Mouse (Mus musculus): ENCODE measurements at regions not wholly inside any gene's neighbourhood (a gene's known extent, or its start where the extent isn't known, plus 50 kb on each side); places are given as distances from the start of the nearest gene placed in this dataset.
A peak's percentile ranks its signal among the peaks of the same experiment; 100 is the strongest.

DNA sequence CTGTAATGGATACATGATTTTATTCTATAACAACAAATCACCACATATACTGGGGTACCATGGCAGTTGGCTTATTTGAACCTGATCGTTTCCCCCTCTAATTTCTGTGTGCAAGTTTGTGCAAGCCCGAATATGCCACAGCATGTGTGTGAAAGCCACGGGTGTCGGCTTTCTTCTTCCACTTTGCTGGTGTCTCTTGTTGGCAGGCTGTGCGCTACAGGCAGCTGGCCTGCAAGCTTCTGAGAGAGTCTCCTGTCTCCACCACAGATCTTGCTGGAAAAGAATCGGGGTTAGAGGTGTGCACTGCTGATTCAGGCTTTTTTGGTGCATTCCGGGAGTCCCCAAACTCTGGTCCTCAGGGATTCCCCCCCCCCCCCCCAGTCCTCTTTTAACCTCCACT lies 142.0 kb upstream of the Kazn start:
- no peak for DNase-seq (ENCODE audit: low spot score in 2 of 2)

DNA sequence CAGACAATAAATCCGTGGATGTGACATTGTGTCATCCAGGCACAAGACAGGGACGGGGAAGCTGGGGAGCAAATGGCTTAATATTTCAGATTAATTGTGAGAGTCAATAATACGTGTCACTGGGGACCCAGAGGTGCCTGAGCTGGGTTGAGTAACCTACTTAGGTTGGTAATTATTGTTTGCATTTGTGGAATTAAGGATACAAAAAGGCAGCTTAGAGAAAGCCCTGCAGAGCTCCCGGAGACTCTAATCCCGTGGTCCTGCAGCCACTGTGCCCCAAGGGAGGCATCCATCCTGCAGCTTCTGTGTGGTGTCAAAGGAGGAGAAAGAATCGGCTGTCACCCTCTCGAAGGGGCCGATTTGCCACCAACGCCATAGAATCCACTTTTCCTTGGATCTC lies 139.3 kb upstream of the Kazn start:
- no peak for DNase-seq (ENCODE audit: low spot score in 2 of 2)

DNA sequence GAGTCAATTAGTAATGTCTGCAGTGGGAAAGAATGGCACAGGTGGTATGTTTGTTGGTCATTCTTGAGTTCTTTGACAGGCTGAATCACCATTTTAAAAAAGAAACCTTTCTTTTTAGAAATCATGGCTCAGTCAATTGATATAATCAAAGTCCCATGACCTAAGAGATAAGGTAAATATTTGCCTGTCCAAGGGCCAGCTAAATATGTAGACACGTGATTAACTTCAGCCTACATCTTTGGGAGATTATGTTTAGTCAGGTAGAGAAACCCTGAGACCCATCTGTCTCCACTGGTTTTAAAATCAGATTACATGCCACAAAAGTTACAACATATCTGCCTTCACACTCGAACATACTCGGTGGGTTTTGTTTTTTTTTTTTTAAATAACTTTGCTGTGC lies 128.6 kb upstream of the Kazn start:
- no peak for DNase-seq (ENCODE audit: low spot score in 2 of 2)

DNA sequence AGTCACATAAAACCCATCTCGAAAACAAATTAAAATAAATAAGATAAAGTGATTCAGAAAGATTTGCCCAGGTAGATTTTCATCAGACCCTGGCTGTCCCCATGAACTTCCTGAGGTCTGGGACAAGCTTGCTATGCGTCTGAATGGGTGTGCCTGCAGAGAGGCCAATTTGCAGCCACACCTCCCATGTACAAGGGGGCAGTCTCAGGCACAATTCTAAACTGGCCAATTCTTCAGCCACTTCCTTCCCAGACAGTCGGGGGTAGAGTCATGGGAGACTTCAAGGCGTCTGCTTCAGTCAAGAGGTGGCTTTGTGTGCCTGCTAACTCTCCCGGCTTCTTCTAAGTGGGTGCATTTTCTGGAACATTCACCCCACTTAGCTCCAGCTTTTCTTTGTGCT lies 122.9 kb upstream of the Kazn start:
- DNase-seq (ENCODE audit: low spot score in 2 of 2) = no peak

DNA sequence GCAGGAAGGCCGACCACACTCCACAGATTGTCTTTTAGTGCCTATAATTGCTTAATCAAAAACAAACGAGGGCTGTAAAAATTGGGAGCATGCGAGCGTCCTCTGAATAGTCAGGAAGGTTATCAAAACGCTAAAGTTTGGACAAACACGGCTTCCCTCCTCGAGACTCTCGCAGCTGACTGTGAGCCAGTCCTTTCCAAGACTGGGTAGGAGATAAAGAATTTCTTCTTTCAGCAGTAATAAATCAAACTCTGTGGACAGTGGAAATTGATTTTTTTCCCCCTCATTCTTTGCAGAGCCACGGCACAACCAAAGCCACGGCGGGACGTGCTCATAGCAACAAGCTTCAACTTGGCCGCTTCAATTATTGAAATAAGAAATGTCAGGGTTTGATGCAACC lies 119.7 kb upstream of the Kazn start:
- DNase-seq (ENCODE audit: low spot score in 2 of 2) = no peak

DNA sequence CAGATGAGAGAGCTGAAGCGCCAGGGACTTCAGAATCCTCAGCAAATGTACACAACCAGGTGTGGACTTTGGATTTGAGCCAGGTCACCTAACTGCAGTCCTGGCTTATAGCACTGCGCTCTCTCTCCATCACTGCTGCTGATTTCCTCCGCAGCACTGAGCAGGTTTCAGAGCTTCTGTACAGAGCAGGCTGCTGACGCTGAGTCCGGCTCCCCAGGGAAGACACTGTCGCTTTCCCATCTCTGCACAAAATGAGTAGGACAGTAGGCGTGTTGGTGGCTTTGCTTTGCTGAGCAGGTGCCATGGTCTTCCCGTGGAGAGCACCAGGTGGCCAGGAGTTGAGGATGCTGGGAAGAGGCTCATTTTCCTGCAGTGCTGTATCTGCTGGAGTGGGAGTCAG lies 116.2 kb upstream of the Kazn start:
- DNase-seq (ENCODE audit: low spot score in 2 of 2) = no peak

DNA sequence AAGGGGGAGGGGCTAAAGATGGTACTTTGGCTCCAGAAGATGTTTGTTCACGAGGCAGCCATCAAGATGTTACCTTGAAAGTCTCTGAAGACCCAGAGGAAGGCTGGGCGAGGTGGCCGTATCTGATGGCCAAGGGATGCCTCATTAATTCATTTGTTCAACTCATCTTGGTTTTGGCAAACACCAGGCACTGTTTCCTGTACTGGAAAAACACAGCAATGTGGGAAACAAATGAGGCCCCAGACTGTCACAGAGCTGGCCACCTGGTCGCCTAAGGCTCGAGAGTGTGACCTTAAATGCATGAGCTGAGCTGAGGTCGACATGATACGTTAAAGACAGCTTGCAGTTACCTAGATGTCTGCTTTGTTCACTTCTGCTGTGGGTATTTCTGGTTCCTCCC lies 114.3 kb upstream of the Kazn start:
- DNase-seq (ENCODE audit: low spot score in 2 of 2) = no peak

DNA sequence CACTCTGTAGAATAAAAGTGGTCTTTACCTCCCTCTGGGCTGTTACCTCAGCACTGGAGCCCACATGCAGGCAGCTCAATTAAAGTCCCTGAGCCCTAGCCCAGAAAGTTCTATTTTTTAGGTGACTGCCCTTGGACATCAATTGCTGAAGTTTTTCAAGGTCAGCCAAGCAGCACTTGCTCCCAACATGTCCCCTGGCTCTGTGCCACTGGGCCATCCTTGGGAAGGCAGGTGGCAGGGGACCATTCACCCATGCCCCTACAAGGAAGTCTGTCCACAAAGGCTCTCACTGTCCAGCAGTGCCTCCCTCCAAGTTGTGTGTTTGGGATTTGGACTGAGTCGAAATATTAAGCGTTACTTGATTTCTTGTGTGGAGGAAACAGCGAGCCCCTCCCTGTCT lies 112.6 kb upstream of the Kazn start:
- no peak for DNase-seq (ENCODE audit: low spot score in 2 of 2)

DNA sequence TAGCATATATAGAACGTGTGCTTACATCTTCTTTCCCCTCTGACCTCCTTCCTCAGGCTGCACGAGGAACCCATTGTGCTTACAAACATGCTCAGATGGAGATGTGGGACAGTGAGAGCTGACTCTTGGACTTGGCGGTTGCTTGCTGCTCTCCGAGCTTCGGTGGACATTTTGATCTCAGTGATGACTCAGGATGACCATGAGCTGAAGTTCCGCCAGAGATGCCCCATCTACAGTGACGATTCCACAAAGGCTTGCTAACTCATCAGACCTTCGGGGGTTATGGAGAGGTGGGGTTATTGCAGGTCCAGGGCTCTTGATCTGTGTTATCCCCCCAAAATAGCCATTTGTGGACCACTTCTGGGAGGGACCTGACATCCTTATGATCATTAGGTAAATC lies 111.8 kb upstream of the Kazn start:
- no peak for DNase-seq (ENCODE audit: low spot score in 2 of 2)

DNA sequence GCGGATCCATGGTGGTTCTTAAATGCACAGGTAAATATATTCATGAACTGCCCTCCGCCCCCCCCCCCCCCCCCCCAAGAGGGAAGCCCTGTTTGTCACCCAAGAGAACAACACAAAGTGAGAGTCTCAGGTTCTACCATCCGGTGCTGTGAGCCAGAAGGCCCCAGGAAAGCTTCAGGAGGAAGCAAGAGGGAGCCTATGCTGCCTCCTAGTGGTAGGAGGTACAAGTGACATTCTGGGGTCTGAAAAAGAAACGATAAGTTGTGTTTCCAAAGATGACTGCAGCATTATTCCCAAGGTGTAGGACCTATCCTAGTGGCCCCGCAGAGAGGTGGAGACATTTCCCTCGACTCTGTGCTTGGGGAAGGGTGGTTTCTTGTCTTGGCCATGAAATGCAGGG lies 109.7 kb upstream of the Kazn start:
- DNase-seq (ENCODE audit: low spot score in 2 of 2) = no peak

DNA sequence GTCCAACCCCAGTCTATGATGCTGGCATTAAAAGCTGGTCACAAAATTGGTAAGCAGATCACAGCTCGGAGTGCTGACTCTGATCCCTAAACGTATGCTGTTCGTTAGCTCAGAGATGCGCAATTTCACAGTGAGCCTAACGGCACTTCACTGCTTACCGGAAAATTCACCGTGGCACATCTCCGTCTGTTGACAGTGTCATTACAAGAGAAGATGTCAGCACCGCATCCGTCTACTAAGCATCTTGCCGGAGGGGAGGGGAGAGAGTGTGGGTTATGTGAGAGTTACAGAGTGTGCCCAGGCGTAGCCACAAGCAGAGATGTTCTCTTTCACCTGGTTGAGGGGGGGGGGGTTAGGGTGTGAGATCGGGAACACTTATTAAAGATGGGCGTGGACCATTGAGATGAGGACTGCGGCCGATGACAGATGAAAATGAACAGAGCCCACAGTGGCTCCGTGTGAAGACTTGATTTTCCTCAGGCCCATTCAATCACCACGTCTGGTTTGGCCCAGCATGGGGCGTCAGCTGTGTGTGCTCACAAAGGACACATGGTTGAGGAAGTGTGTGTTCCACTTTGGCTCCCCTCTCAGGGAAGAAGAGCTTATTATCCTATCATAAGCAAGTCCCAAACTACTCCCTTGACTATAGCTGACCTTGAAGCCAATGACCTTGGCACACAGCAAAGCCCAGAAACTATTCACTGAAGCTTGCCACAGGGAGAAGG lies 103.4 kb upstream of the Kazn start:
- DNase-seq (ENCODE audit: low spot score in 2 of 2) = no peak

DNA sequence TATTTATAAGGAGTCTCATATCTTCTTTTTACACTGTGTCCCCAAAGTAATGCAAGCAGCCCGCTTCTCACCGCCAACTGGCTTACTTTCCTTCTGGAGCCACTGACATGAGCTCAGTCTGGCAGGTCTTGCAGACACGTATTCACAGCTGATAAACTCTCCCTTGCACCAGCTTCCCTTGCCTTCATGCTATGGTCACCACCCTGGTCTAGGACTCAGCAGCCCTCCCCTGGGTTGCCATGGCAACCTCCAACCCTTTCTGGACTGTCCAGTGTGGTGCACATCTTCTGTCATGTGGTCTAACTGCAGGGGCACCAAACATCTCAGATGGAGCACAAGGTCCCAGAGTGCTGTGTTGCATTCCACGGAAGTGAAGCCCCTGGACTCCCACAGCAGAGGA lies 102.1 kb upstream of the Kazn start:
- DNase-seq (ENCODE audit: low spot score in 2 of 2) = no peak

DNA sequence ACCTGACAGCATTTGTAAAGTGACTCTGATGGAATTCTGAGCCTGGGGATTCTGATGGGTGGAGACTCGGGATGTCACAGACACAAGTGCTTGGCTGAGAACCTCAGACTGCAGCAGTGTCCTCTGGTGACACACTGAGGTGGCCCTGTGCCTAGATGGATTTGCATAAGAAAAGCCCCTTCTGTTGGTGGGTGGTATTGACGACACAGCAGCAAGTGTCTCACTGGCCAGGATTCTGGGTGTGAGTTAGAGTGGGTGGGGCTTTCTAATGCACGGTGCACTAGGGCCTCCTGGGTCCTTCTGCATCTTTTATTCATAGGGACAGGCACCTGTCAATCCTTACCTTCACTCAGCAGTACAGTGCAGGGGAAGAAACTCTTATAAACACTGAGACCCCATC lies 100.9 kb upstream of the Kazn start:
- DNase-seq (ENCODE audit: low spot score in 2 of 2) = no peak

DNA sequence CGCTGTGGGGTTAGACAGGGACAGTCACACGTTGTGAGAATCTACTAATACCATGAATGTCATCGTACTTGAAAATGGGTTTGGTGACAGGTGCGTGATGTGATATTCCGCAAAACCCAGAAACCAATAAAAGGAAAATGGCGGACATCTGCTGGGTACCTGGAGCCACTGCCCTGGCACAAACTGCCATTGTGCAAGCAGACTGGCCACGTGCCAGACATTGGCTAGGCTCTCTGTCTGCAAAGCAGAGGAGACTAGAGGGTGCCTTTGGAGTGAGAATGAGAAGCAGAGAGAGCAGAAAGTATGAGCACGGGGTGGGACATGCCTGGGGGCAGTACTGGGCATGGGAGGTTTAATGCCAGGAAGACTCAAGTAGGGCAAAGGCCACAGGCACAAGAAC lies 98.5 kb upstream of the Kazn start:
- peak in 1 of 2 experiments; percentile 23 for DNase-seq (ENCODE audit: low spot score in 2 of 2)

DNA sequence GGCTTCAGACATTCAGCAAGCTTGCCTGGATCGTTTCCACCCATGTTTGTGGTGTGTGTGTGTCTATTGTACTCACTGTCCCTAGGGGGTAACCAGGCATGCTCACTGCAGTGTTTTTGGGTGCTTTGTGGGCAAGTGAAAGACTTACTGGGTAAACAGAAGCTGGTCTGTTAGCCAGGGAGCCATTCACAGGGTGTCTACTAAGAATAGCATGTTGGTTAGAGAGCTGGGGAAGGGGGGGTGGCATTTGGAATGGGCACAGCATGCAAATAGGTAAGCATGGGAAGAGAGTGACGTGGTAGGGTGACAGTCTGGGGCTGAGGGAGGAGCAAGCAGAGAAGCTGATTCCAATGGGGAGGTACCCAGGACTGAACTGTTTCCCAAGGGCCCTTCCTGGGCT lies 97.7 kb upstream of the Kazn start:
- no peak for DNase-seq (ENCODE audit: low spot score in 2 of 2)

DNA sequence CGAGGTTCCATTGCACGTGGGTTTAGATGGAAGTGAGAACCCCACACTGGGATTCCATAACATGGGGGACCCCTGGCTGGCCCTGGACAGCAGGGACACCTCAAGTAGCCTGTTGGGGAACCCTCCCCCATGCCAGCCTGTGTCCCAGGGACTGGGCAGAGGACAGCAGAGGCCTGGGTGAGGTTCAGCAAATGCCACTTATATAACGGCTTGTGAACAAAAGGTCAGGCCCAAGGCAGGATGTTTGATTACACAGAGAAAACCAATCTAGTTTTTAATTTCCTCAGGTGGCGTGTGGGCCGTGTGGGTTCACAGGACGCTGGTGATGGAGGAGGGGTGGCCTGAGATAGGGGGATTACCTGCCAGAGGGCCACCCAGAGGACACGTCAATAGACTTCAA lies 94.9 kb upstream of the Kazn start:
- DNase-seq (ENCODE audit: low spot score in 2 of 2) = no peak

DNA sequence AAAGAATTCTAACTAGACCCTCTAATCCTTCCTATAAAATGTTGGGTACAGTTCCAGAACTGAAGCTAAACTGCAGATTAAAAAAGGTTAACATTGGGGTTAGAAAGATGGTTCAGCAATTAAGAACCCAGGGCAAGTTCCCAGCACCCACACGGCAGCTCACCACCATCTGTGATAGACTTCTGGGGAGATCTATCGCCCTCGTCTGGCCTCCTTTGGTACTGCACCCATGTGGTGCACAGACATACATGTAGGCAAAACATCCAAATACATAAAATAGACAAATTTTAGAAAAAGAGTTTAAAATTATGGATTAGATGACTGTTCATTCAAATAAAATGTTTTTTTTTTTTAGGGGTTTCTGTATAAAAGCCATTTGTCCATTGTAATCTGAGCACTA lies 91.4 kb upstream of the Kazn start:
- DNase-seq (ENCODE audit: low spot score in 2 of 2) = no peak

DNA sequence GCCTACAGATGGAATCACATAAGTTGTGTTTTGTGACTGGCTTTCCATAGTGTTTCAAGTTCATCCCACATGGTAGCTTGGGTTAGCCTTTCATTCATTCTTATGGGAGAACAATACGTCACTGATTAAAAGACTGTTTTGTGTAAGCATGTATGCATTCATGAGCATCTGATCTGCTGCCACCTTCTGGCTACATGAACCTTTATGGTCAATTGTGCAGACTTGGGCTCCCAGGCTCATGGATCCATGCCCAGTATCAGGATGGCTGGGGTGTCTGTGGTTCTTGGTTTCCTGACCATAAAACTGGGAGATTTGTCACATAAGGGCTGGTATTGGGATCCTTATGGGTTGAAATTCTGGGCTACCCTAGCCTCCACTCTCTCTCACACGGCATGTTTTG lies 90.4 kb upstream of the Kazn start:
- no peak for DNase-seq (ENCODE audit: low spot score in 2 of 2)

DNA sequence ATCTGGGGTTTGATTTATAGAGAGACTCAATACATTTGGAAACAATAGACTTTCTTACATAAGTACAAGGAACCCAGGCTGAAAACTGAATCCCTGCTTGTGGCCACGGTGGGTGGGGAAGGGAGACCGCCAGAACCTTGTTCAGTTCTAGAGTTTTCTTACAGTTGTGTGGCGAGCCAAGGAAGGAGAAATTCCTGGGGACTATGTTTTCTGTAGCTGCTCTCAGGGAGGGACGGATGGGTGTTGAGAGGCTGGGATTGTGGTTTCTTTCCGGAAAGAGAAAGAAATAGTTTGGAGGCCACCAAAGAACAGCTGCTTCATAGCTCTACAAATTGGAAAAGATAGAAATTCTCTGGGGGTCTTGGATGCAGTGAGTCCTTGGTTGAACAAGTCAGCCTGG lies 87.3 kb upstream of the Kazn start:
- no peak for DNase-seq (ENCODE audit: low spot score in 2 of 2)

DNA sequence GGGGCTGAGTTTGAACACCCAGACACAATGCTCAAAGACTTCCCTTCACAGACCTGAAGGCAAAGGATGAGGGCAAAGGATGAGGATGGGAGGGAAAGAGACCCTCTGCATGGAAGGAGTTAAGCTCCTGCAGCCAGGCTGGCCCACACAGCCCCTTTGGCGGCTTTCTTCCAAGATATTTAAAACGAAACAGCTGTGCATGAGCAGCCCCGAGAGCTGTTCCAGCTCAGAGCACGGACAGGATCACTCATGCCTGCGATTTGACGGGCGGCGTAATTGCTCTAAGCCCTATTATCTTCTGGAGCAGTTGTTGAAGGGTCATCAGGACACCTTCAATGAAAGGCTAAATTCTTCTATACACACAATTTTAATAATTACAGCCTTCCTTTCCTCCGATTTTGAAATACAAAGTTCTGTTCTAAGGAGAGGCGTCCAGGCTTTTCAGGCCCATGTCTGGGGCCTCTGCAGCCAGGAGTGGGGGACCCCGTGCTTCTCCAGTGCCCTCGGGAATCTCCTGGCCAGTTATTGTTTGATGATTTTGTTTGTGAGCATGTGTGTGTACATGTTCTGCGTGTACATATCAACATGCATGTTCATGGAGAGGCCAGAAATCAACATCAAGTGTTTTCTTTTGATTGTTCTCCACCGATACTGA lies 82.1 kb upstream of the Kazn start:
- no peak for DNase-seq (ENCODE audit: low spot score in 2 of 2)

DNA sequence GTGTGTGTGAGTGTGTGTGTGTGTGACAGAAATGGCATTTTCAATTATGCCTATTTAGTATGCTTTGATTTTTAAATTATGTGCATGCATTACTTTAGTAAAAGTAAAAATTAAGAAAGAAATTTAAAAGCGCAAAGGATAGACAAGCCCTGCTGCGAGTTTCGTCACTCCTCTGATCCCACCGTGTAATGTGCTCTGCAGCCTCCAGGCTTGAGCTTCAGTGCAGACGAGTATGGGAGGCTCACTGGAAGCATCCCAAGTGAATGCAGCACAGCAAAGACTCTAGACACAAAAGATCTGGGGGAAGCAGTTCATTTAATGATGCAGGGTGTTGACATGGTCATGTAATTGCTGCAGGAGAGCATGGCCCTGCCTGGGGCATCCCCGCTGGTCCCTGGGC lies 71.1 kb upstream of the Kazn start:
- DNase-seq (ENCODE audit: low spot score in 2 of 2) = no peak

DNA sequence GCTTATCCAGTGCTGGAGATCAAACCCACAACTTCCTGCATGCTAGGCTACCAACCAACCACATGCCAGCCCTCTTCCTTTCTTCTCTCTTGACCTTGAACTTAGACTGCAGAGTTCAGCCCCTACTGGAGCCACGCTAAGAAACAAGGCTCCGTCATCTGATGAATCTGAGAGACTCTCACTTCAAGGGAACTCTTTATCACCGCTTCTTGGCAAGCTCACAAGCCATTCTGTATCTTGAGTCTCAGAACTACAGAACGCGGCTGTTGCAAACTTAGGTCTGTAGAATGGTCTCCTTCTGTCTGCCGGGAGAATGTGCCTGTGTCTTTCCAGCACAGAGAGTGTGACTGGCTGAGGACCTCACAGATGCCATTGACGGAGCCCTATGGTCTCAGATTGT lies 69.1 kb upstream of the Kazn start:
- DNase-seq (ENCODE audit: low spot score in 2 of 2) = no peak

DNA sequence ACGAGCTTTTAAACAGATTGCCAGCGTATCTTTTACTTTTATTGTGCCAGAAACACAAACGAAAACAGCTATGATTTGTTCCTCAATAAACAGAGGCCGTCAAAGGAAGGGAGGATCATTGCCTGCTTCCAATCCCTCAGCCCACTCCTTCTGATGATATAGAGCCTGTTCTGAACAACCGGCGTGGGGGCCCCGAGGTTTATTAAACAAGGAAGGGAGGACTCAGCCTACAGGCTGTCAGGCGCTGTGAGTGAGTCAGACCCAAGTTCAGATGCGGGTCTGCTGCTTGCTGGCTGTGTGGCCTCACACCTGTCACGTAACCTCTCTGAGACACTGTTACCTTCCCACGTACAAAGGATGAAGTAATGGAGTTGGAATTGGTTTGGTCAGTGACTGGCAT lies 68.1 kb upstream of the Kazn start:
- DNase-seq (ENCODE audit: low spot score in 2 of 2) = no peak

DNA sequence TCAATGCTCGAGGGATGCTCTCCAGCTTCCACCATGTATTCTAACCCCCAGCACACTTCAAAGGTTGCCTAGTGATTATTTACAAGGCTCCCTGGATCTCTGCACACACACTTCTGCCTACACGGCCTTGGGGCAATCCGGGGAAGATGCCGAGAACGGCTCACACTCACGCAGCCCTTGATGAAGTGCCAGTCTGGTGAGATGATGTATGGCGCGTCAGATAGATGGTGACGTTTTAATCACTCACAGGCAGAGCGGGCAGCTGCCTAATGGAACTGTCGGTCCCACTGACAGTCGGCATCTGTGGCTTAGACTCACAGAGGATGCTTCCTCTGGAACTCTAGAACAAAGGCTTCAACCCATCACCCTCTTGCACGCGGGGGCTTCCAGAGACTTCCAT lies 66.9 kb upstream of the Kazn start:
- no peak for DNase-seq (ENCODE audit: low spot score in 2 of 2)
